Mouse (Mus musculus): ENCODE data around the gene Hist1h2bh. TPM values are rescaled to one million over a fixed set of nuclear protein-coding genes. Genes with fewer than 3 reads are reported as not detected.
"Not testable (repeated sequence)": the region's sequence is repeated elsewhere in the genome, so short reads cannot be mapped to it uniquely, and the experiment has no call there.

The Hist1h2bh gene
- polyA plus RNA-seq, 1 experiment = 0.81 TPM

DNA sequence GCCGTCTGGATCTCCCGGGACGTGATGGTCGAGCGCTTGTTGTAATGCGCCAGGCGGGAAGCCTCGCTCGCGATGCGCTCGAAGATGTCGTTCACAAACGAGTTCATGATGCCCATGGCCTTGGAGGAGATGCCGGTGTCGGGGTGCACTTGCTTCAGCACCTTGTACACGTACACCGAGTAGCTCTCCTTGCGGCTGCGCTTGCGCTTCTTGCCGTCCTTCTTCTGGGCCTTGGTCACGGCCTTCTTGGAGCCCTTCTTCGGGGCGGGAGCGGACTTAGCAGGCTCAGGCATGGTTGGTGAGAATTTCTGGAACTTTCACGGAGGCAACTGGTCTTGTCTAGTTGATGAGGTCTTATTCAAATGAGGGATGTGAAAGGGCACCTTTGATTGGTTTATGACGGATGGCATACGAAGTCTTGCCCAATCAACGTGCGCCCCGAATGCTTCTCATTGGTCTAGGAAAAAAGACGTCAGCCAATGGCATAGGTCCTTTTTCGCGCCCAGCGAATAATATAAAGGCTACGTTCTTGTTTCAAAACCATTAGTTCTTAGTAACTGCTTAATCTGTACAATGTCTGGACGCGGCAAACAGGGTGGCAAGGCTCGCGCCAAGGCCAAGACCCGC lies 30.8 kb upstream of the Hist1h2bh start, which contains the start of the genes Hist1h2bf and Hist1h2ad:
TSS of gene Hist1h2bf (minus strand) at position 299 of the 627 bp plus-strand sequence.
TSS of gene Hist1h2ad (plus strand) at position 484 of the 627 bp plus-strand sequence.
- not testable (repeated sequence) for DNase-seq (ENCODE audit: low read depth)

GRCm38 (mm10) chr13:23573034-23573897 lies 30.1 kb upstream of the Hist1h2bh start:
- DNase-seq (ENCODE audit: low read depth) = not testable (repeated sequence)

DNA sequence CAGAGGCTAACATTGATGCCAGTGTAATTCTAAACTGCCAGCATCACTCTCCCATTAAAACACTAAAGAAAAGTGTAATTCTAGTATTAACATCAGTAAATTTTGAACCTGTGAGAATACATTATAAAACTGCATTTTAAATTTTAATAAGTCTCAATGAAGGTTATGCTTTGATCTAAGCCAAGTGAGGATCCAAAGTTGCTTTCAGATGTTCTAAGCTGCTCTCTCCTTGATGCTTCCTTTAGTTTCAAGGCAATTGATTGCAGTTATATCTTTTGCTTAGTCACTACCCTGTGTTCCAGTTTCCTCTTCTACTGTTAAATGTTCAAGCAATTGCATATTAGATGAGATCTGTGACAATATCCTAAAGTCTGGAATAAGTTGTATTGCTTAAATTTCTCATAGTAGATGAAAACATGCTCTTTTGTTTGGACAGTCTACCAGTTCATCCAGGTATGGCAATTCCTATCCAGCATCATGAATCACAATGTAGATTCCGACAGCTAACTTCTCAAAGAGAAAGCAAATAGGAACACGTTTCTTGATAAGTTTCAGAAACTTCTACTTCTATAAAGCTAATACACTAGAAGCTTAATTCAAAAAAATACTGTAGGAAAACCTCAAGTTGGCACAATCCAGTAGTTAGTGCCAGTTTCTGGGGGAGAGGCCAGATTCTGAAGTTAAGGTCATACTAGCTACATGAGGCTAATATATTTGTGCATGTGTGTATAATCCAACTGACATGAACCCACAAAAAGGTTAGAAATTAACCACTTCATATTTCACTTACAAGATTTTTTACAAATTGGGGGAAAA lies 29.2 kb upstream of the Hist1h2bh start:
- DNase-seq (ENCODE audit: low read depth) = no peak

DNA sequence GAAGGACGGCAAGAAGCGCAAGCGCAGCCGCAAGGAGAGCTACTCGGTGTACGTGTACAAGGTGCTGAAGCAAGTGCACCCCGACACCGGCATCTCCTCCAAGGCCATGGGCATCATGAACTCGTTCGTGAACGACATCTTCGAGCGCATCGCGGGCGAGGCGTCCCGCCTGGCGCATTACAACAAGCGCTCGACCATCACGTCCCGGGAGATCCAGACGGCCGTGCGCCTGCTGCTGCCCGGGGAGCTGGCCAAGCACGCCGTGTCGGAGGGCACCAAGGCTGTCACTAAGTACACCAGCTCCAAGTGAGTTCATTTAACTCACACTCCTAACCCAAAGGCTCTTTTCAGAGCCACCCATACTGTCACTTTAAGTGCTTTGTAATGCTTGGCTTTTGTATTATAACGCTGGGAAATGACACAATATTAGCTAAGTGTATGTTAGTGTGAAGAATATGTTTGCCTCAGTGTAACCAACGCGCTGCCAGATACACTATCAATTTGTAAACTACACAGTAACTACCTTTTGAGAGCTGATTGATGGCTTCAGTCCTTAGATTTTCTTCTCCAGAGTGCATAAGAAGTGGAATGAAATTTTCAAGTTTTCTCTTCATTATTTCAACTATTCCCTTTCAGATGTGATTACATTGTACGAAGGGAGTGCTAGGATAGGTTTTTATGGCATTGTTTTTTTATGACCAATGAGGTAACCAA lies 28.5 kb upstream of the Hist1h2bh start:
- not testable (repeated sequence) for DNase-seq (ENCODE audit: low read depth)

DNA sequence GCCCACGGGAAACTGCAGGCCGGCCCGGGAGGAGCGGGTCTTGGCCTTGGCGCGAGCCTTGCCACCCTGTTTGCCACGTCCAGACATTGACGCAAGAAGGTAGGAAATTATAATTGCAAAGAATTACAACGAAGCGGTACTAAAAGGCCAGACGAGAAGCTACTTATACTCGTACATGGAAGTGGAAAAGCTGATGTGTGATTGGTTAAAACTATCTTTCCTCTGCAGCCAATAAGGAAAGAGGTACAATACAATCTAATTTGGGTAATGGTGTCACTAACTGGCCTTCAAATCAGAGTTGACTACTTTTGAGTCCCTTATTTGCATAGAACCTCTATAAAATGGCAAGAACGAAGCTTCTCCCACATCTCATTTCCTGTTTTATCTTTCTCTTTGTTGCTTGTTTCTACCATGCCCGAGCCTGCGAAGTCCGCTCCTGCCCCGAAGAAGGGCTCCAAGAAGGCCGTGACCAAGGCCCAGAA lies 27.9 kb upstream of the Hist1h2bh start, which contains the start of the genes Hist1h2ae and Hist1h2bg:
TSS of gene Hist1h2ae (minus strand) at position 199 of the 482 bp plus-strand sequence.
TSS of gene Hist1h2bg (plus strand) at position 375 of the 482 bp plus-strand sequence.
- no peak for DNase-seq (ENCODE audit: low read depth)

- not testable (repeated sequence) for DNase-seq (ENCODE audit: low read depth)
These were observed 27.2 kb upstream of the Hist1h2bh start for GRCm38 (mm10) chr13:23570261-23571021.

GRCm38 (mm10) chr13:23564482-23564881 lies 21.3 kb upstream of the Hist1h2bh start:
- DNase-seq (ENCODE audit: low read depth) = no peak

GRCm38 (mm10) chr13:23562699-23563462 lies 19.7 kb upstream of the Hist1h2bh start:
- no peak for DNase-seq (ENCODE audit: low read depth)

GRCm38 (mm10) chr13:23561883-23562659 lies 18.9 kb upstream of the Hist1h2bh start, which contains the start of gene Hist1h3e:
Gene Hist1h3e (minus strand): TSS chr13:23562369.
- not testable (repeated sequence) for DNase-seq (ENCODE audit: low read depth)

DNA sequence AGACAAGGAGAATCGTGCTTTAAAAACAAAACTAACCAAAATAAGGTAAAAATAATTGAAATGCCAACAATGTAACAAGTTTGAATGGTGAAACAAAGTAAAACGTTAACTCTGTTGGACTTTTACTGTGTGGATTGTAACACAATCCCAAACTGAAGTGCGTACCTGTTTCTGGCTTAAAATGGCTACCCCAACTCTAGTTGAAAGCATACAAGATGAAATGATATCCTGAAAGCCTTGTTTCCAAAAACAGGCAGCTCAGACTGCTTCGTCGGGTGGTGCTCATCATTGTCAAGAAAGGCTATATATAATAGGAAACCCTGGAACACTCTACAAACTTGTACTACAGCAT lies 18.3 kb upstream of the Hist1h2bh start:
- not testable (repeated sequence) for DNase-seq (ENCODE audit: low read depth)

- DNase-seq (ENCODE audit: low read depth) = not testable (repeated sequence)
These were observed 17.5 kb upstream of the Hist1h2bh start for GRCm38 (mm10) chr13:23560699-23561098.

DNA sequence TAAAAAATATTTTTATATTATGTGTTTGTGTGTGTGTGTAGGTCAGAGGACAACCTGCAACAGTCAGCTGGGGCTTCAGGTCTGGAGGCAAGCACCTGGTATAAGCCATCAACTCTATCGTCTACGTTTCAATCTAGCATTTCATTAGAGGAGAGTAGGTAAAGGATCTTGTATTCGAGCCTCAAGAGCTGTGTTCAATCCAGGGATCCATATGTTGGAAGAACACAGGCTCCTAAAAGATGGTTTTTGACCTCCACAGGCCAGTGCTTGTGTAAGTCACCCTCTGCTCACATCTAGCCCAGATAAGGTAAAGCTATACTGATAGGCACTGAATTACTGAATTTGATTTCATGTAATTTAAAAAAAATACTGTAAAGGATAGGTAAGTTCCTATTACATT lies 13.7 kb upstream of the Hist1h2bh start:
- DNase-seq (ENCODE audit: low read depth) = no peak

DNA sequence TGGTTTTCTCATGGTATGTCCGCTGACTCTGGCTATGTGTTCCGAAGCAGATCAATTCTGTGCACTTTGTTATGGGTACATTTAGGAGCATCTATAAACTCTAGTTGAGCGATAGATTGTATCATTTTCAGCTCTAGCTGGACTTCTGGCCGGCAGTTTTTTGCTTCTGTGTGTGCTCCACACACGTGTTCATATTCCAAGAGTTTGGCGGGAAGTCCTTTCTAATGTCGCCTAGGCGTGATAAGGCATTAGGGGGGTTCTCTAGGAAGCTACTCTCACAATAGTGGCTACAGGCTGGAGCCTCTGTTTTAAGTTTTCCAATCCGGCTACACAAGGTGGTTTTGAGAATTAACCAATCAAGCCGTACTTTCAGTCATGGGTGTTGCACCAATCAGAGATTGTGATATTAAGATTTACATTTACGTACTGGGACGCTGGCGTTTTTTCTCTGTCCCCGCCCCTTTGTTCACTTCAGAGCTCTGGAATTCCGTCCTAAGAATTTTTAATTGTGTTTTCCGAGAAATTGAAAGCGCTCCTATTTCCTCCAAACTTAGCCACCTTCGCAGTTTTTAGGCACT lies 12.7 kb upstream of the Hist1h2bh start:
- DNase-seq (ENCODE audit: low read depth) = no peak

GRCm38 (mm10) chr13:23554925-23555838 lies 12.0 kb upstream of the Hist1h2bh start:
- DNase-seq (ENCODE audit: low read depth) = no peak

- no peak for DNase-seq (ENCODE audit: low read depth)
These were observed 11.2 kb upstream of the Hist1h2bh start for GRCm38 (mm10) chr13:23554393-23554792.

DNA sequence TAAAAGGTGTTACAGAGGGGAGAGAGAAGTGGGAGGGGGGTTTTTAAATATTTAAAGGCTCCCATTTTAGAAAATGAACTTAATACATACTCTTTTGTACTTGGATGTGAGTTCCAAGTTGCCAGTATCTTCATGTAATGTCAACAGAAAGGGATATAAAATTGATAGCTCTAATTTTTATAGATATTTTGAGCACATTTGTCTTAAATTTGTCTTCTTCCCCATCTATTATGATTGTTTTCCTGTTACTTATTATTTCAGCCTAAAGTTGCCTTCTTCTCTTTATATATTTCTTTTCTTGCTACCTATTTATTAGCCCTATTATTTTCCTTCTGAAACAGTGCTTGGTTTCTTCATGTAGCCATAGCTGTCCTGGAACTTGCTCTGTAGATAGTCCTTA lies 9.8 kb upstream of the Hist1h2bh start, which contains the start of gene Hist1h1d:
TSS of gene Hist1h1d (plus strand) at position 301 of the 400 bp plus-strand sequence.
- no peak for DNase-seq (ENCODE audit: low read depth)
